Mouse (Mus musculus): Measurements from ENCODE around the gene Dock11.

Dock11 gene

GRCm38 (mm10) chrX:35950135-35950534 lies 61.5 kb downstream of the Dock11 start:
- DNase-seq (ENCODE audit: low spot score): no peak

GRCm38 (mm10) chrX:35951945-35952344 lies 63.3 kb downstream of the Dock11 start:
- DNase-seq (ENCODE audit: low spot score): no peak

DNA sequence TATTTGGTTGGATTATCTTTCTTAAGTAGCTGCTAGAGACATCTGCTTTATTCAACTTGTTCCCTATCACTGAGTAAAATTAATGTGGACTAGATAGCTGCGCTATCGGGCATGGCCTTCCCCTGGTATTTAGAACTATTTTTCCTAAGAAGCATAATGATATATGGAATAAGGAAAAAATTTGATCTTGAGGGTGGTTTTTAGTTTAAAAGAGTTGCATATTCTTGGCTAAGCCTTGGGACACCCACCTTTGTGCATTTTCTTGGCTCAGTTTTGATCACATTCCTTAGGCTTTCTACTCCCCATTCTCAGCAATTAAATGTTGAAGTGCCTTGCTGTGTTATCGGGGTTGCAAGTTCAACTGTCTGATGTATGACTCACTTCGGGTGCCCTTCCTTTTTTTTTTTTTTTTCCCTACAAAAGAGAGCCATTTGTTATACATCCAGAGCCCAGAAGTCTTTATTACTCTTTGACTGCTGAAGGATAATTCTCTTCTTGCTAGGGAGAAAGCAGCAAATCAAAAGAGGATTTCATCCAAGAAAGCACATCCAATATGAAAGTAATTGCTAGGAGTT lies 64.0 kb downstream of the Dock11 start:
- DNase-seq (ENCODE audit: low spot score): no peak

DNA sequence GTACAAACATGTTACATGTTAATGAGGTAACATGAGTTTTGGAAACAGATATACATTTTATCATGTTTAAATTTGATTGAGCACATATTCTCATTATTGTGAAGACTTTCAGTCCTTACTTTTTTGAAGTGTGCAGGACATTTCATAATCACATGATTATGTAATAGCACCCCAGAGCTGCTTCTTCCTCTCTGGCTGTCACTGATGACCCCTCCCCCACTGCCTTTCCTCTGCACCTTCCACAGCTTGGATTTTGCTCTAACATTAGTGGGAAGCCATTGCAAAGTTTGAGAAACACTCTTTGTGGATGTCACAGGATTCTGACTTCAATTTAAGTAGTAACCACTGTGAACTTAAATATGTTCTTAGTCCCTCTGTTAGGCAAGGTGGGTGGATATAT lies 67.6 kb downstream of the Dock11 start:
- DNase-seq (ENCODE audit: low spot score): no peak

- DNase-seq (ENCODE audit: low spot score): no peak
These were observed 74.5 kb downstream of the Dock11 start for GRCm38 (mm10) chrX:35963087-35963486.

- DNase-seq (ENCODE audit: low spot score): no peak
These were observed 80.6 kb downstream of the Dock11 start for GRCm38 (mm10) chrX:35969276-35969675.

- no peak for DNase-seq (ENCODE audit: low spot score)
These were observed 88.0 kb downstream of the Dock11 start for GRCm38 (mm10) chrX:35976657-35977056.

GRCm38 (mm10) chrX:35987981-35988380 lies 99.3 kb downstream of the Dock11 start:
- no peak for DNase-seq (ENCODE audit: low spot score)

DNA sequence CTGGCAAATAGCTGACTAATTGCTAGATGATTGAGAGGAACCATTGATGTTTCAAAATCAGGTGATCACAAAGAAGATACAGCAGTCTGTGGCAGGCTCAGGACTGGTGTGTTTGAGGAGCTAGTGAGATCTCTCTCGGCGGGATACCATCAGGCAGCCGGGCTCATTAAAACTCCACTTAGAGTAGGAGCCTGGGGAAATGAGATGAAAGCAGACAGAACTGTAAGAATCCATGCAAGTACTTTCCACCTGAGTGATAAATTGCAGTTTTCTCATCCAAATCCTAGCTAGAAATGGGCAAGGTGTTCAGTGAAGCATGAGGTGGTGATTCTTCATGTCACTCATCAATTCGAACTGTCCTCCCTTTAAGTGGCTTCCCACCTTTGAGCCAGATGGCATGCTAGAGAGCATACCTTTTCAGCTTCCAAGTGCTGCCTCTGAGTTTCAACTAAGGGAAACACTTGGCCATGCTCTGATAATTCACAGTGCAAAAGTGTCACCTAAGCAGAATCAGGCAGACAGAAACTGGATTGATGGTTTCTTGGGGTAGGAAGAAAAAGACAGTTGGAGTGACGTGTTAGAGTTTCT lies 102.0 kb downstream of the Dock11 start:
- DNase-seq (ENCODE audit: low spot score): no peak

DNA sequence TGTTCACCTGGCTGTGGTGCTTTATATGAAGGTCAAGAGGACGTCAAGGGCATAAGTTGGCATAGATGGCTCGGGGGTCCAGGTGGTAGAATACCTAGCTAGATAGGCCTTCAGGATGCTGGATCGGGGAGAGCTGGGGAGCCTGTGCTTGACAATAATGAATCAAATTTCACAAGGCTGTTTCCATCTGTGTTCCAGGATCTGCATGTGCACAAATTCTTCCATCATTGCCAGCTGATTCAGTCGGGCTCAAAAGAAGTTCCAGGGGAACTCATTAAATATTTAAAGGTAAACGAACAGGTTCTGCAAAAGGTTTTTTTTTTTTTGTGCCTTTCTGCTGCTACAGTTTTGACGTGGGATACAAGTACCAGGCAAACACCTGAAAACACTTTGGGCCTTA lies 105.6 kb downstream of the Dock11 start:
- no peak for DNase-seq (ENCODE audit: low spot score)

- no peak for DNase-seq (ENCODE audit: low spot score)
These were observed 108.4 kb downstream of the Dock11 start for GRCm38 (mm10) chrX:35997004-35997403.

GRCm38 (mm10) chrX:35997793-35998419 lies 109.3 kb downstream of the Dock11 start:
- DNase-seq (ENCODE audit: low spot score): no peak

DNA sequence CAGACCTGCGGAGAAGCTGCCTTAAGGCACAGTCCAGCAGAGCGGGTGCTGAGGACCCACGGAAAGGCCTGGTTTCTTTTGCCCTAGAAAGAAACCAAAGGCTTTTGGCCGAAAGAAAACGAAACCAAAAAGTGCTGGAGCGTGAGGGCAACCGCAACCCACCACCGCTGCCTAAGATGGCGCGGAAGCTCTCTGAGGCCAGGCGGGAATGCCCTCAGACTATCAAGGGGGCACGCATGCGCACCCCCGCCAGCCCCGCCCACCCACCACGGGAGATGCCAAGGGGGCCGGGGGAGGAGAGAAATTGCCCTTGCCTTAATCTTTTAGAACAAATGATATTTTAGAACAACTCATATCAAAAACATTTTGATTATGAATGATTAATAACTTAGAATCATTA lies 137.0 kb downstream of the Dock11 start:
- no peak for DNase-seq (ENCODE audit: low spot score)

GRCm38 (mm10) chrX:36031113-36031512 lies 142.5 kb downstream of the Dock11 start:
- no peak for DNase-seq (ENCODE audit: low spot score)

DNA sequence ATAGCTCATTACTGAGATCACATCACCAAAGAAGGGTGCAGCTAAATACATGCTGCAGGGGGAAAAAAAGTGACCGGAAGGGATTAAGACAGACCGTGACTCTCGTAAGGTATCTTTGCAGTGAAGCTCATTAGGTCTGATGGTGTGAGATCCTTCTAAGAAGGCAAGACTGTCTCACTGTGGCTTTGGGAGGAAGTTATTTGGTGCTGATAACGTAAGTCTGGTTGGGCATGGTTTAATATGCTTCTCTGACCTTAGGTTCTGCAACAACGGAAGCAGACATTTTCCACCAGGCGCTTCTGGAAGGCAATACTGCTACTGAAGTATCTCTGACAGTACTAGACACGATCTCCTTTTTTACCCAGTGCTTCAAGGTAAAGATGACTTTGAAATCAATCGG lies 145.4 kb downstream of the Dock11 start:
- no peak for DNase-seq (ENCODE audit: low spot score)

- DNase-seq (ENCODE audit: low spot score): no peak
These were observed 157.1 kb downstream of the Dock11 start for GRCm38 (mm10) chrX:36045731-36046130.

DNA sequence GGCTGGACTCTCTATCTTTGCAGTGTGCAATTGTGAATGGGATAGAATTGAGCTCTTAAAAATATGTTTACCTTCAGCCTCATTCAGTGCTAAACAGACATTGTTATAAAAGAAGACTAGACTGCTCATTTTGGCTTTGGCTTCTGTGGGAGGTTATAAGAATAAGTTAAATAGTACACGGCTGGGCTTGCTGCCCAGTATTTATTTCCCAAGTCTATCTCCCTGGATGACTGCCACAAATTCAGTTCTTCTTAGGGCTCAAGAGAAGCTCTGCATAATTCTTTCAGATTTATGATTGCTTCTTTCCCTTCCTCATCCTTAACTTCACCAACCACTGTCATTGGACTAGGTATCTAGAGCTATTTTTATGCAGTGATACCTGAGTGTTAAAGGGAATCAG lies 158.8 kb downstream of the Dock11 start:
- peak; percentile 9 for DNase-seq (ENCODE audit: low spot score)

GRCm38 (mm10) chrX:36050312-36050711 lies 161.7 kb downstream of the Dock11 start:
- no peak for DNase-seq (ENCODE audit: low spot score)

DNA sequence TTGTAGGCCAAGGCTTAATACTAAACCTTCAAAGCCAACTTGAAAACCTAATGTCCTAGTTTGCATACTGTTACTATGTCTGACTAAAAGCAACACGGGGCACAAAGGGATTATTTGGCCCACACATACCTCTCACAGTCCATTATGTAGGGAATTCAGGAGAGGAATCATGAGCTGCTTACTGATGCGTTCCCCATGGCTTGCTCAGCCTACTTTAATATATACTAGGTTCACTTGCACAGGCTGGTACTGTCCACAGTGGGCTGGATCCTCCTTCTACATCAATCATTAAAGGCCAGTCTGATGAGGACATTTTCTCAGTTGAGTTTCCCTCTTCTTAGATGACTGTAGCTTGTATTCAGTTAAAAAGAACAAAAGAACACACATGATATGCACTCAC lies 185.4 kb downstream of the Dock11 start:
- no peak for DNase-seq (ENCODE audit: low spot score)

GRCm38 (mm10) chrX:36077164-36077563 lies 188.5 kb downstream of the Dock11 start:
- no peak for DNase-seq (ENCODE audit: low spot score)

GRCm38 (mm10) chrX:36082917-36083316 lies 194.3 kb downstream of the Dock11 start:
- no peak for DNase-seq (ENCODE audit: low spot score)

GRCm38 (mm10) chrX:36088464-36089256 lies 200.0 kb downstream of the Dock11 start:
- no peak for DNase-seq (ENCODE audit: low spot score)

DNA sequence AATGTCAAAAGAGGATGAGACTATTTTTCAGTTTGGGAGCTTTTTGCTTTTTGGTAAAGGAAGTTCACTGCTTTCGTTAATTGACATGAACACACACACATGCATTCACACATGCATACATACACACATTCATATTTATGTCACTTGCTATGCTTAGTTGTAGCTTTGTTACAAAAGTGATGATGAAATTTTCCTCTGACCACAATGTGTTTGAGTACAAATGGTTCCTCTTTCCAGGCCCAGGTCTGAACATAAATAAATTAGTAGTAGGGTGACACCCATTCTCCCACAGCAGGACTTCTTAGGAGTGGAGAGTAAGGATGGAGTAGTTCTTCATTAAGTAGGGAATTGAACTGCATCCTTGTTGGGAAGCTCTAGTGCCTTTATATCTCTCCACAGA lies 212.3 kb downstream of the Dock11 start:
- no peak for DNase-seq (ENCODE audit: low spot score)
